Mouse (Mus musculus) left cerebral cortex, postnatal 4 days (tissue): ENCODE measurements at regions not wholly inside any gene's neighbourhood (a gene's known extent, or its start where the extent isn't known, plus 50 kb on each side); places are given as distances from the start of the nearest gene placed in this dataset.
"Not testable (repeated sequence)": the region's sequence is repeated elsewhere in the genome, so short reads cannot be mapped to it uniquely, and the experiment has no call there.

Experiments used
- DNase-seq: peaks from one replicate; pipeline ENCODE4 v3.0.0-alpha.2; 2022
- intact Hi-C: fragments of 180-260 bp; cut with DNase I; formaldehyde crosslinking; loops from one replicate; pipeline ENCODE4 v1.15.1; 2025

GRCm38 (mm10) chr12:65325347-65325746 lies 100.0 kb downstream of the Wdr20rt start:
- DNase-seq, result no peak
- intact Hi-C loops, result no loop called here

DNA sequence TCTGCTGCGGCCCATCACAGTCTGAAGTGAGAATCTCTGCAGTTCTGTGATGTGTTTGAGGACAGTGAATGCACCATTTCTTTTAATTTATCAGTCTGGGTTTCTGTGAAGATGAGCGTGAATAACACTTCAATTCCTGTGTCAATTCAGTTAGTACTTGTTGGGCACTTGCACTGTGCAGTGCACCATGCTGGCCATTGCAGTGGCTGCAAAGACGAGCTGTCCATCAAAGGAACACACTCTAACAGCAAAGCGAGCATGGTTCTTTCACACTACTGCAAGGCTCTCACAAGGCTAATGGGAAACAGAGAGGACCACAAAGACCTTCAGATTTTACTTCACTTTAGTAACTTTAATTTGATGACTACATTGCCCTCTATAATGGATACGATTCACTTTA lies 103.2 kb downstream of the Wdr20rt start:
- DNase-seq, result no peak
- intact Hi-C loops, result no loop called here

- DNase-seq, result no peak
- intact Hi-C loops, result no loop called here
Observed at GRCm38 (mm10) chr12:65329678-65330077, 104.4 kb downstream of the Wdr20rt start.

GRCm38 (mm10) chr12:65340009-65340408 lies 114.7 kb downstream of the Wdr20rt start:
- intact Hi-C loops, result no loop called here
- no peak for DNase-seq

DNA sequence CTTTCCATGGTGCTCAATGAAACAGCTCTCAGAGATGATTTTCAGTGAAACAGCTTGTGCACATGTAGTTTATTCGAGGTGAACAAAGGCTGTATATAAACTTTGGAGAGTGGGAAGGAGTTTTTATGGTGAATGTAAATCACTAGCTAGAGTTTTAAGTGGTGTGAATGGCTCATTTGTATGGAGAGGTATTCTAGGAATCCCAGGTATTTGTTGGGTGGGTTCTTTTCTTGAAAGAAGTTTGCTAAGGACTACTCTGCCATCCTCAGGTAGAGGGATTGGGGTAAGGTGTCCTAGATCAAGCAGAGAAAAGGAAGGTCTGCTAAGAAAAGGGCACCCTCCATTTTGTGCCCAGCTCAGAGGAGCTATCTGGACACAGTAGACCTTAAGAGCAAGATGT lies 121.9 kb downstream of the Wdr20rt start:
- intact Hi-C loops, result no loop called here
- DNase-seq, result no peak

DNA sequence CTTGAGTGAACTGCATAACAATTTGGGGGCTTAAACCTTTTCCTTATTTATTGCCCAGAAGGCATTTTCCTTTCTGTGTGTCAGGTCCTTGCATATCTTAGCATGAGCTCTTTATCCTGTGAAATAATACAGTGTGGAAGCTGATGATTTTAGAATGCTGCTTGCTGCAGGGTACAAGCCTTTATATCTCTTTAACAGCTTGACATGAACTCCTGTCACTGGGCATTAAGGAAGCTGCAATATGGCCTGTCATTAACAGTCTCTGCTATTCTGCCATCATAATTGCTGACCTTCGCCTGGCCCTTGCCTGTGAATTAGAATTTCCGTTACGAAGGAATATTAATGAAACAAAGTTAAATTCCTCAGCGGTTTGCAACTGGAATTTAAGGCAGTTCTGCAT lies 124.2 kb downstream of the Wdr20rt start:
- DNase-seq, result no peak
- intact Hi-C loops, result no loop called here

- no peak for DNase-seq
- intact Hi-C loops, result no loop called here
Observed at GRCm38 (mm10) chr12:65364179-65364578, 138.9 kb downstream of the Wdr20rt start.

GRCm38 (mm10) chr12:65367334-65367733 lies 142.0 kb downstream of the Wdr20rt start:
- intact Hi-C loops, result no loop called here

DNA sequence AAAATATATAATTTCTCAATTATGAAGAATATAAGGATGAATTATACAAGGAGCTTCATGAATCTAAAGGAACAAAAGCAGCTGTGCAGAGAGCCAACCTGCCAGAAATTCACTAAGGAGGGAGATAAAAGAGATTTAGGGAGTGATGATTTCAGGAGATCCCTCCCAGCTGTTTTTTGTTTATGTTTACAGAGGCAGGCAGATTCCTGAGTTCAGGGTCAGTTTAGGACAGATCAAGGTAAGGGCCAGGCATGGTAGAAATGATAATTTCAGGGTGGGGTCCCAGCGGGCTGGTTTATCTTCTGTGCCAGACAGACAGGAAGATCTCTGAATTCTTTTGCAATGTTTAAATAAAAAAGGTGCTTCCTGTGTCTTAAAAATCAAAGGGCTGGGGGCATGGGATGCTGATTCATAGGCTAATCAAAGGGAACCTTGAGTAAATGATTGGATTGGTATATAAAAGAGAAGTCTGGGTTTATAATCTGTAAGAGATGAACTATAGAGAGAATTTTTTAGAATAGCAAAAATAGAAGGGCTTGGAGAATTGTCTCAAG lies 142.6 kb downstream of the Wdr20rt start:
- DNase-seq, result no peak
- intact Hi-C loops, result no loop called here

More at GRCm38 (mm10) chr12:65367334-65367733, 142.0 kb downstream of the Wdr20rt start:
- DNase-seq, result no peak

GRCm38 (mm10) chr12:65371650-65372049 lies 146.3 kb downstream of the Wdr20rt start:
- no peak for DNase-seq
- intact Hi-C loops, result no loop called here

- DNase-seq, result no peak
- intact Hi-C loops, result no loop called here
Observed at GRCm38 (mm10) chr12:65379321-65379720, 154.0 kb downstream of the Wdr20rt start.

DNA sequence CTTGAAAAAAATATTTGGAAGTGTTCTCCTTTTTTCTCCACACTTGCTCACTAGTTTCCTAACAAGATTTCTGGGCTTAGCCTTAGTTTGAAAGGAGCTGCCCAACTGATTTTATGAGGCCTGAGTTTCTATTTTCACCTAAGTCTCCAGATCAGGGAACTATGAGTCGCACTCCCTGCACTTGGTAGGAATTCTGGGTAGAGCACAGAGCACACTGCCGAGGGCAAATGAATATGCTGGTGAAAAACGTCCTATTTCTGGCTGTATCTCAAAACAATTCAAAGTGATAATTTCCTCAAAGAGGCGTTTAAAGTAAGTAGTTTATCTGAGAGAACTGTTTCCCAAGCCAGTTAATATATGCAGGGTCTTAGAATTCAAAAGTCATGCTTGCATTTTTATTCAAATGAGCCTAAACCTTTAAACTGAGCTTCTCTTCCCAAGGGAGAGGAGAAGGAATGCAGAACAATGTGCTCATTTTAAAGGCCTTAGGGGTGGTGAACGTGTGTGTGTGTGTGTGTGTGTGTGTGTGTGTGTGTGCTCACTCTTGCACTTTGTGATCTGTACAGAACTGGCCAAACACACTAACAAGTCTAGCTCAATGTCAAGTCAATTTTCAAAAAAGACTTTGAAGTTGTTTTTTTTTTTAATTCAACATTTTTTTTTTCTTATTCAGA lies 156.9 kb downstream of the Wdr20rt start:
- intact Hi-C loops, result no loop called here
- no peak for DNase-seq

DNA sequence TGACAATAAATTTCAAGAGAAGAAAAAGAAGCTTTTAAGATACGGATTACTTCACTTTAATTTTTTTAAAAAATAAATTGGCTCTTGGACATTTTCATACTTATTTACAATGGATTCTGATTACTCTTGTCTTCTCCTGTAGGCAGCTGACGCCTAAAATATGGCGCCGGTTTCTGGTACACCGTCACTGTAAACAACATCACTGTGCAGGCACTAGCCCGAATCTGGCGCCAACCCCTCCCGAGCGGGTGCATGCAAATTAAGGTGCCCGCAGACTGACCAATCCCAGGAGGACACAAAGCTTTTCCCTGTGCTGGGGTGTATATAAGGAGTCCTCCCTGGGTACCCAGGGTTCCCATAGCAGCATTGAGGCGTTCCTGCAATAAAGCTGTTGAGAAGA lies 157.5 kb downstream of the Wdr20rt start:
- DNase-seq, intact Hi-C loops: not testable (repeated sequence)

DNA sequence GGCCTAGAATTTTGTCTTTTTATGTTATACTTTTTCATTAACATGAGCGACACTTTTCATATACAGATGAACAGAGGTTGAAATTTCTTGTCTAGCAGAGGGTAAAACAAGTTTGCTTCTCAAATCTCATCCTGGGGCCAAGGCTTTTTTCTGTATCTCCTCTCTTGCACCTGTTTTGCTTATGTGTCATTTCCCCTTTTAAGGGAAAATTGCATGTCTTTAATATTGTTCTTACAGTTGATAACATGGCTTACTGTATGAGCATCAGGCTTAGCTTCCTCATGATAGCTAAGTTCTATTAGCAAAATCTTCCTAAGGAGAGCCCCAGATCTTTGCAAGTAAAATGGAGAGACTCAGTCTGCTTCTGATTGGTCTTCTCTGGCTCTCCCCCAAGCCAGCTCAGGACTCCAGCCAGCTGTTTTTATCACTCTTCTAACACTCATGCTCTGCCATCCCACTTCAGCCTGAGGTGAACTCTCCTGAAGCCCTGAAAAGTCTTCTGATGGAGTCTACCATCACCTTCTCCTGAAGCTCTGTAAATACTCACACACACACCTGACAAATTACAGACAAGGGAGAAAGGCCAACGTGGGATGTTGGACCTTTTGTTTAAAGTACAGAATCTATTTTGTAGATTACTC lies 160.8 kb downstream of the Wdr20rt start:
- DNase-seq, result no peak
- intact Hi-C loops, result no loop called here

DNA sequence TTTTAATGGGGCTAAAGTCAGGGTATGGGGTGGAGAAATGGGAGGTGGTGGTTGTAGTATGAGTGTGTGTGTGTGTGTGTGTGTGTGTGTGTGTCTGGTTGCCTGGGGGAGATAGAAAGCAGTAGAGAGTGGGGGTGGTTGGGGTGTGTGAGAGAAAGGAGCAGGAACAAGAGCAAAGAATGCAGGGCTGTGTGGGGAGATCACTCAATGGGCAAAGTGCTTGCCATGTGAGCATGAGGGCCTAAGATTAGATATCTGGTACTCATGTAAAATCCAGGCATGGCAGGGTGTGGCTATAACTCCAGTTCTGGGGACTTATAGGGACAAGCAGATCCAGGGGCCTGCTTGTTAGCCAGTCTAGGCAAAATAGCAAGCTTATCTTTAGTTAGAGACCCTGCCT lies 161.7 kb downstream of the Wdr20rt start:
- DNase-seq, result no peak
- intact Hi-C loops, result no loop called here

DNA sequence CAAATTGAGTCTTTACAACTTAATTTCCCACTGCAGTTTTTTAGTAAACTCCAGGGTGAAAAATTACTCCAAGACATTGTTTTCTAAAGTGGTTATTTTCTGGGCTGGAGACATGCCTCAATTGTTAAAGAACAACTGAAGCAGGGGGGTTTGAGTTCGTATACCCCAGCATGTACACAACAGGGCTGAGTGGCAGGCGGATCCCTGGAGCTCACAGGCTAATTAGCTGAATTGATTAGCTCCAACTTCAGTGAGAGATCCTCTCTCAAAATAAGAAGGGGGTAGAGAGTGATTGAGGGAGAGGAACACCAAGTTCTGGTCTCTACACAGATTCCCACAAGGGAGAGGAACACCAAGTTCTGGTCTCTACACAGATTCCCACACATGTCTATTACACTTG lies 164.2 kb downstream of the Wdr20rt start:
- intact Hi-C loops, result no loop called here

GRCm38 (mm10) chr12:65390330-65390729 lies 165.0 kb downstream of the Wdr20rt start:
- DNase-seq, result no peak
- intact Hi-C loops, result no loop called here

More for the DNA sequence above, 164.2 kb downstream of the Wdr20rt start:
- no peak for DNase-seq

- DNase-seq, result peak; percentile 53
- intact Hi-C loops, result loop anchor here (5.0 to 10.0 kb wide), 2 partner anchors 525 to 1823 kb away; partner anchors contain the start of gene Mdga2
Observed at GRCm38 (mm10) chr12:65401728-65402419, 176.6 kb downstream of the Wdr20rt start.

- intact Hi-C loops, result loop anchor here (5.0 to 10.0 kb wide), 2 partner anchors 524 to 1822 kb away; partner anchors contain the start of gene Mdga2
- no peak for DNase-seq
Observed at GRCm38 (mm10) chr12:65403124-65403523, 177.8 kb downstream of the Wdr20rt start.

- no peak for DNase-seq
- intact Hi-C loops, result no loop called here
Observed at GRCm38 (mm10) chr12:65413034-65413700, 187.8 kb downstream of the Wdr20rt start.

DNA sequence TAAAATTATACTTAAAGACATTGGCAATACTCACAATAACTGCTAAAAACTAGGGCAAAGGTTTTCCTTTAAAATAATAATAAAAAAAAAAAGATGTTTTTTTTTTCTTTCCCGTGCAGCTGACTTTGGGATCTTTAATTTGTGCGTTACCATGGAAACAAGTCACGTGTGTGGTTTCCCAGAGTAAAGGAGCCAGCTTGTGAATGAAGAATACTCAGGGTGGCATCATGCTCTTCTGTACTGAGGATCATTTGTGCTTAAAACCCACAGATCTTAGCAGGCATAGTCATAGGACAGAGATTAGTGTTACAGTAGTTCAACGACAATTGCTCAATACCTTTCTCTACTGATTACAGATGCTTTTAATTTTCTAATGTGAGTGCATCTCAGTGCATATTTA lies 189.1 kb downstream of the Wdr20rt start:
- intact Hi-C loops, result no loop called here

More for the DNA sequence above, 189.1 kb downstream of the Wdr20rt start:
- no peak for DNase-seq
